ENCODE assay signal across 8 mouse cellular contexts in genomic region chr9:57158013-57158470, GRCm38 (mm10). TPM values are rescaled to one million over a fixed set of nuclear protein-coding genes. Genes with fewer than 3 reads are reported as not detected.
A peak's percentile ranks its signal among the peaks of the same experiment; 100 is the strongest.
DNase-seq lines count a peak whose midpoint lies in the region; ATAC-seq lines count a peak whose summit lies in the region.

Gene Commd4 (minus strand): TSS chr9:57158331.

- H3K9me3 ChIP-seq in hindbrain, embryonic 14.5 days (ENCODE audit: control insufficient read depth, low read length): no peaks in the 10 kb centered on the region

- H3K27me3 ChIP-seq in hindbrain, embryonic 14.5 days (ENCODE audit: control insufficient read depth, insufficient read depth, low read length): no peaks in the 10 kb centered on the region

- H3K9ac ChIP-seq in hindbrain, embryonic 14.5 days: peak within 1 kb of the TSS; percentile 74

- H3K4me3 ChIP-seq in hindbrain, embryonic 14.5 days (replicated peaks; ENCODE audit: low read length): peak within 1 kb of the TSS; percentile 69

- peak within 1 kb of the TSS; percentile 71 for H3K27ac ChIP-seq in hindbrain, embryonic 14.5 days

- 0 out of 2 replicates have a peak, but pooled peaks cover 14% of the 10 kb centered on the region for H3K36me3 ChIP-seq in hindbrain, embryonic 14.5 days (replicated peaks; ENCODE audit: control insufficient read depth, insufficient read depth)

- ATAC-seq in hindbrain, embryonic 14.5 days (ENCODE audit: low FRiP score): peak; percentile 94

- peaks cover 12% of the 10 kb centered on the region for H3K4me1 ChIP-seq in hindbrain, embryonic 14.5 days (replicated peaks; ENCODE audit: control insufficient read depth, insufficient read depth, low read length)

- H3K4me2 ChIP-seq in hindbrain, embryonic 14.5 days (replicated peaks): peak within 1 kb of the TSS; percentile 69

- under 1% methylated on average over 24 of the region's 24 CpGs for WGBS in hindbrain, embryonic 14.5 days

- peak; percentile 99 for DNase-seq in R1 (ENCODE audit: low read depth, low spot score)
- DNase-seq in cerebellum, postnatal 25 days: peak; percentile 82 to 95
- peak; percentile 74 to 85 for DNase-seq in frontal cortex, postnatal 25 days (ENCODE audit: low spot score in 2 of 2)
- DNase-seq in hindbrain, embryonic 14.5 days (ENCODE audit: low spot score): peak; percentile 97
- DNase-seq in layer of hippocampus, postnatal 36 days: peak; percentile 83 to 89
- peak; percentile 99 for DNase-seq in lung, postnatal 36 days
- peak; percentile 99 for DNase-seq in retina, postnatal 1 day
- DNase-seq in urinary bladder, adult 18-20 months (ENCODE audit: low spot score in 2 of 2): peak; percentile 69 to 89

RNA-seq across cellular contexts. Expression of gene Commd4, which starts in this region (rescaled TPM):
- 132 and 138 TPM in 2 replicates for polyA plus RNA-seq in hindbrain, embryonic 14.5 days (2014; fragmentation: Nextera tagmentation; extraction: Ambion mirVana)
- total RNA-seq in layer of hippocampus, postnatal 36 days (2021): 10 to 100 TPM; 83.4 to 89.3 TPM

Comparison
In these comparisons a context has a peak if more than half of its experiments do, and no peak if none do; other contexts are left out.
1. Peak in every context shown above with its lines: DNase-seq, ATAC-seq, H3K4me3 ChIP-seq and H3K27ac ChIP-seq.